Mouse (Mus musculus): ENCODE data around the gene Ncln.
A peak's percentile ranks its signal among the peaks of the same experiment; 100 is the strongest.

Ncln gene

DNA sequence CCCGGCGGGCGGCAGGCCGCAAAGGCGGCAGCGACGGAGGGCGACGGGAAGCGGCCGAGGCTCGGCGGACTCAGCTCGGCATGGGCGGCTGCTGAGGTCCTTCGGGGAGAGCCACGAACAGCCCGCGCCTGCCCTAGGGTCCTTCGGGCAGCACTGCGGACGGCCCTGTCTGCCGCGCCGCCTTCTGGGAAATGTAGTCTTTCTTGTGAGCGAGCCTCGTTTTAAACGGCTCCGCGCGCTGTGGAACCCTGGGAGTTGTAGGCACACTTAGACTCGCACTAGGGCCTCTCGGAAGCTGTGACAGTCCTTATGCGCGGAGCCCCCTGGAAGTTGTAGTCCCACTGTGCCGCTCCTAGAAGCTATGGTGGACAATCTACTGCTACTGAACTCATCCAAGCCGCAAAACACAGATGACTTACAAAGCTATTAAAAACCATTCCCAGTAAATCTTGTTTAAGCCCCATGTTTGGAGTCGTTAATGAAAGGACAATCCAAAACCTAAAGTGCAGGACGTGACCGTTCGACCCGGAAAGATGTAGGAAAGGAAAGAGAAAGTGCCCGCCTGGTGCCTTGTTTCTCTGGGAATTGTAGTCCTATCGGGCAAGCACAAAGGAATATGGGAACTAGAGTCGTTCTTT, at the start of gene Ncln:
Gene Ncln (minus strand): TSS at position 129 of the 638 bp plus-strand sequence.
- peak; percentile 99 to 100 for DNase-seq (ENCODE audit: low spot score in 2 of 2)

DNA sequence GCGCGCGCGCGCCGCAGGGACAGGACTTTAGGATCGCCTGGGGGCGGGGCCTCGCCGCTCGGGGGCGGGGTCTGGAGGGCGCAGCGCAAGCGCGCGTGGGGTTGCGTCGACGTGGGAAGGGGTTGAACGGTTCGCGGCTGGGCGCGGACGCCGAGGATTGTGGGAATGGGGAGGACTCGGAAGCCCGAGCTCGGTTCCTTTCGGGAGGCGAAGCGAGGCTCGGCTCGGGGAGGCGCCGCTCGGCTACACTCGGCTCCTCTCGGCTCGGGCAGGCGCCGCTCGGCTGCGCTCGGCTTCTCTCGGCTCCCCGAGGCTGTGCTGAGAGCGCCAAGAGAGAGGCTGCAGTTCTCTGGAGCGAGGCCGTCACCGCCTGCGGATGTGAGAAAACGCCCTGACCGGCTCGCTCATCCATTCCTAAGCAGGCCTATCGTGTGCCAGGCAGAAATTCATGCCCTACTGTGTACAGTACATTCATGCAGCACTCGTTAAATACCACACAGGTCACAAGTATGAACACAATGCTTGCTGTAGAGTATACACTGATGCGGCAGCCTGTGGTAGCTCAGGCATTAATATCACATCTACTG, 49.1 kb upstream of the Ncln start, which contains the start of gene Gna11:
Gene Gna11 (minus strand): TSS at position 30 of the 587 bp plus-strand sequence.
- peak; percentile 99 for DNase-seq (ENCODE audit: low spot score in 2 of 2)

DNA sequence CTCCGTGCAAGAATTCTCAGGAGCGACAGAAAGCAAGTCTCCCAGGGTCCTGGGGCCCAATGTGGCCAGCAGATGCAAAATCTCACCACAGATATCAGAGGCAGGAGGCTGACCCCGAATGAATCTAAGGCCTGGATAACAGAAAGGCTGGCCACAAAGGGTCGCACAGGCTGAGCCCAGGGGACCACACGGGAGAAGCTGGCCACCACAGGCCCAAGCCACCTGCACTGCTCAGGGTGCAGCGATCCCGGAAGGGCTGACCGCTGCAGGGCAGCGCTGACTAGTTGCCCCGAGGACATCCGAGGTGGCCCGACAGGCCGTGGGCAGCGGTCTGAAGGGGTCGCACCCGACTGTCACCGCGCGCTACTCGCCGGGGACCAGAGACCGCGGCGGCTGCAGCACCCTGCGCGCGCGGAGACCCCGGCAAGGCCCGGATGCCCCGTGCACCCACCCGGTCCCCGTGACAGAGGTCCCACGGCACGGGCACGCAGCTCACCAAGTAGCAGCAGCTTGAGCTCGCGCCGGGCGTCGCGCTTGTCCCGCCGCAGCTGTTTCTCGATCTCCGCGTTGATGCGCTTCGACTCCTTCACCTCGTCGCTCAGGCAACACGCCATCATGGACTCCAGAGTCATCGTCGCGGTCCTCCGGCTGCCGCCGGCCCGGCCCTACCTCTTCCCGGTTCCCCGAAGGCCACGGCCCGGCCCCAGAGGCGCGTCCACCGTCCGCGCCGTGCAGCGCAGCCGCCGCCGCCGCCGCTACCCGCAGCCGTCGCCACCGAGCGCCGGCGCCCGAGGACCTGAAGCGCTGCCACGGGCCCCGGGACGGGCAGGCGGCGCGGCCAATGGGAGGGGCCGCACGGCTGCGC, 48.3 kb upstream of the Ncln start:
- DNase-seq (ENCODE audit: low spot score in 2 of 2) = no peak

DNA sequence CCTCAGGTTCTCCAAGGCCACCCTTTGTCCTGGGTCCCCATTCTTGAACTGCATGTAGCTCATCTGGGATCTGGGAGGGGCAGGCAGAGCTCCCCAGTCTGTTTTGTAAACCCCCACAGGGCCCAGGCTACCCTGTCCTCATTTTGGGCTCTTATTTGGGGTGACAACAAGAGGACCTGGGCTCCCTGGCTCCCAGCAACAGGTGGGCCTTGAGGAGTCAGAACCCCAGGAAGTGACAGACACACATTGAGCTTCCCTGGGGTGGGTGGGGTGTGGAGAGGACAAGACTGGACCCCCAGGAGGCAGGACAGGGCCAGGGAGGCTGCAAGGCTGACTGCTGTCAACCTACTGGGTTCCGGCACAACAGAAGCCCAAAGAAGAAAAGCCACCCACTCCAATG, 47.4 kb upstream of the Ncln start:
- DNase-seq (ENCODE audit: low spot score in 2 of 2) = no peak

- DNase-seq (ENCODE audit: low spot score in 2 of 2) = no peak
Observed at GRCm38 (mm10) chr10:81542727-81543460, 46.7 kb upstream of the Ncln start.

- no peak for DNase-seq (ENCODE audit: low spot score in 2 of 2)
Observed at GRCm38 (mm10) chr10:81541803-81542202, 45.6 kb upstream of the Ncln start.

- DNase-seq (ENCODE audit: low spot score in 2 of 2) = no peak
Observed at GRCm38 (mm10) chr10:81541363-81541762, 45.2 kb upstream of the Ncln start.

GRCm38 (mm10) chr10:81538321-81539048, 42.3 kb upstream of the Ncln start:
- DNase-seq (ENCODE audit: low spot score in 2 of 2) = no peak

DNA sequence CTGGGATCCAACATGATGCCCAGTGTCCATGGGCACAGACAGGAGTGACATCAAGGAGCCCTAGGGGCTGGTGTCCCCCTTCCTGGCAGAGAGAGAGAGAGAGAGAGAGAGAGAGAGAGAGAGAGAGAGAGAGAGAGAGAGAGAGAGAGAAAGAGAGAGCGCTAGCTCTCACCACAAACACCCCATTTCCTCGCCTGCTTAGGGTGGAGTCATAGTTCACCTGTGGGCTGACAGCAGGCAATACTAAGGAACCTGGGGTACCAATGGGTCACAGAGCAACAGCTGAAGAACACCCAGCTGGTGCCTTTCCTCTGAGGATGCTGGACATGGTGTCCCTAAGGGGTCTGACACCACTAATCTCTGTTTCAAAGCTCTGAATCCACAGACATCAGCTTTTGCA, 41.2 kb upstream of the Ncln start:
- DNase-seq (ENCODE audit: low spot score in 2 of 2) = no peak

DNA sequence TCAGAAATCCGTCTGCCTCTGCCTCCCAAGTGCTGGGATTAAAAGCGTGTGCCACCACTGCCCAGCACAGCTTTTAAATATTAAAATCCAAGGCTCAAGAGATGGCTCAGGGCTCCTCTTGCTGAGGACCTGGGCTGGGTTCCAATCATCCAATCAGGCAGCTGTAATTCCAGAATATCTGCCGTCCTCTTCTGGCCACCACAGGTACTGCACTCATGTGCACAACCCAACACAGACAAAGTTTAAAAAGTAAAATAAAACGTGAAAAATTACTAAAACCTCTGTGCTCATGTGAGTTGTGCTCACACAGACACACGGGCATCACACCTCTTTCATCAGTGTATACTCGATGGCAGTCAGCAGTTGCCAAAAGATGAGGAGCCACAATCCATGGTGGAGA, 40.5 kb upstream of the Ncln start:
- DNase-seq (ENCODE audit: low spot score in 2 of 2) = no peak

GRCm38 (mm10) chr10:81534826-81535225, 38.6 kb upstream of the Ncln start:
- DNase-seq (ENCODE audit: low spot score in 2 of 2) = no peak

DNA sequence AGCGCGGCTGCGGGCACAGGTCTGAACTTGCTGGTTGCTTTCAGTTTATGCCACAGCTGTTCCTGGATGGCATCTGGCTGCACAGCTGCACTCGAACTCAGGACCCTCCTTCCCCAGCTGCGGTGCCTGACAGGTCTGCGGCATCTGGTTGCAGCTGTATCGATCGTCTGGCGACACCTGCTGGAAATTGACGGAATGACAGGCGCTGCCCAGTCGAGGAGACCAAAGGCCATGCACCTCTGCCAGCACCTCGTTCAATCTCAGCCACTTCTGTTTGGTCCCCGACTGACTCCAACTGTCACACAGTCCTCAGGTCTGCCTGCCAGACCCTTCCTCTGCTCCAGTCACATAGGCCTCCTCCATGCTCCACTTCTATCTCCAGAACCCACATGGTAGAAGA, 30.6 kb upstream of the Ncln start:
- peak; percentile 71 to 77 for DNase-seq (ENCODE audit: low spot score in 2 of 2)

DNA sequence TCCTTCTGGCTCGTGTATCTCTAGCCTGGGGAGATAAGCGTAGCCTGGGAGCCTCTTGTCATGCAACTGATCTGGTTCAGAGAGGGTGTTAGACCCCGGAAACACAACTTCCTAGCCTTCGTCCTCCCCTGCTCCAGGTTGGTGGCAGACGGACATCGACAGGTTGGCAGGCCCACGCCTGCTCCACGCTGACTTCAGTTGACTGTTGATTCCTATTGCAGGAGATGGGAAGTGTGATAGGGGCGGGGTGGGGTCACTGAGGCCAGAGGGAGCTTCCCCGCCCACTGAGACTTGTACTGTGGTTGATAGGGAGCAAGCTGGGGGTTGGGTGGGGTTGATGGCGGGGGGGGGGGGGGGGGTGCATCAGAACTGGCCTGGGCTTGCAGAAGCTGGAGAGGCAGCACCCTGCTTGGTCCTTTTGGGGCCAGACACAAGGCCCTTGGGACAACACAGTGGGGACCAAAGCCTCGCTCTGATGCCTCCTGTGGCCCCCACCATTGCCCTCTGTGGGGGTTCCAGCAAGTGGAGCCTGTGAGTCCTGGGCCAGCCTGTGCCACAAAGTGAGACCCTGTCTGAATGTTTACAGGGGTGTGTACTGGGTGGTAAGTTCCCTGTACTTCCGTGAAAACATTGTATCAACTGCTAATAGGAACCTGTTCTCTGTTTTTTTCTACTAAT, 29.0 kb upstream of the Ncln start:
- no peak for DNase-seq (ENCODE audit: low spot score in 2 of 2)

DNA sequence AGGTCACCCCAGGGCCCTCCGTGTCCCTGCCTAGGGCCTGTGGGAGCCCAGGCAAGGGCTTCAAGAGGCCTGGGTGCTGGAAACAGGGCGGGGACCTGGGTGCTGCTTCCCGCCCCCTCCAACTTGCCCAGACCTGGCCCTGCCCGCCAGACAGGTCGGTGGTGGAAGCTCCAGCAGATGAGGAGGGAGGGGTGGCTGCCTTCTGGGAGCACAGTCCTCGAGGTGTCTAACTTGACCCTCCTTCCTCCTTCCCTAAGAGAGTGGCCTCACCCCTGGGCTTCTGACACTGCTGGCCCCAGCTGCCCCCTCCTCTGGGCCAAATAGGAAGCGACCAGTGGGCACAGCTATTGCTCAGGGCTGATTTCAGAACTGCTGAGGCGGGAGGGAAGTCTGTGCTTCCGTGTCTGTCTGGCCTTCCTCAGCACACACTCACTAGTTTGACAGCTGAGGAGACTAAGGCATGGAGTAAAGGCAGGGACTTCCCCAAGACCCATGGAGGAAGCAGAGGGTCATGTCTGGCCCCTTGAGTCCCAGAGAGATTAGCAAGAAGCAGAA, 27.9 kb upstream of the Ncln start, which contains the start of gene Gna15:
Gene Gna15 (minus strand): TSS at position 175 of the 555 bp plus-strand sequence.
- no peak for DNase-seq (ENCODE audit: low spot score in 2 of 2)

DNA sequence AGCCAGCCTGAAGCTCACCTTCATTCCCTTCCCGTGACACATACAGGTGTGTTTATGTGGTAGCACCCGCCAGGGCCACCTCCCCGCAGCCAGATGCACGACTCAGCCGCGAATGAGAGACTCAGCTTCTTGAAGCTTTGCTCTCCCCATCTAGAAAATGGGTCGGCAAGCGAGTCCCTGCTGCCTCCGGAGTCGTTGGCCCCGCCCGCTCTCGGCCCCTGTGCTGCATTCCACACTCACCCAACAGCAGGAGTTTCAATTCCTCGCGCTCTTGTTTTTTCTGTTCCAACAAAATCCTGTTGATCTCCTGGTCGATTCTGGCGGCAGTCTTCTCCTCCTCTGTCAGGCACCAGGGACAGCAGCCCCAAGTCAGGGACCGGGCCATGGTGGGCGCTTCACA, 27.4 kb upstream of the Ncln start:
- no peak for DNase-seq (ENCODE audit: low spot score in 2 of 2)

- no peak for DNase-seq (ENCODE audit: low spot score in 2 of 2)
Observed at GRCm38 (mm10) chr10:81523142-81523541, 26.9 kb upstream of the Ncln start.

GRCm38 (mm10) chr10:81519978-81520365, 23.8 kb upstream of the Ncln start:
- no peak for DNase-seq (ENCODE audit: low spot score in 2 of 2)

- no peak for DNase-seq (ENCODE audit: low spot score in 2 of 2)
Observed at GRCm38 (mm10) chr10:81519227-81519977, 23.2 kb upstream of the Ncln start.

DNA sequence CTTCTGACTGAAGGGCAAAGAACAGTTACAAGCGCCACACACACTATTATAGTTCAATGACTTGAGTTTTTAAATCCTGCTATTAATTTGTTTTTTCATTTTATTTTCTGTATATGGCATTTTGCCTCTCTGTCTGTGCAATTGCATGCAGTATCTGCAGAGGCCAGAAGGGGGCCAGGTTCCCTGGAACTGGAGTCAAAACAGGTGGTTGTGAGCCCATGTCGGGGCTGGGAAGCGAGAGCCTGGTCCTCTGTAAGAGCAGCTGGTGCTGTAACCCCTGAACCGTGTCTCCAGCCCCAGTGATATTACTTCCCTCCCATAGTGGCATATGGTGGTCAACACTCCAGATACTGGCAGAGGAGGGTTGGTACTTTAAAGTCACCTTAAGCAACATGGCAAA, 22.4 kb upstream of the Ncln start:
- DNase-seq (ENCODE audit: low spot score in 2 of 2) = peak; percentile 58 to 61

GRCm38 (mm10) chr10:81517227-81517626, 21.0 kb upstream of the Ncln start:
- no peak for DNase-seq (ENCODE audit: low spot score in 2 of 2)

Data from right cerebral cortex, adult 2 months (tissue).